Mouse (Mus musculus) adrenal gland, adult 8-10 months (tissue): ENCODE measurements at regions not wholly inside any gene's neighbourhood (a gene's known extent, or its start where the extent isn't known, plus 50 kb on each side); places are given as distances from the start of the nearest gene placed in this dataset.

Source experiments
- DNase-seq: peaks from one replicate; pipeline ENCODE4 v3.0.0; 2022

DNA sequence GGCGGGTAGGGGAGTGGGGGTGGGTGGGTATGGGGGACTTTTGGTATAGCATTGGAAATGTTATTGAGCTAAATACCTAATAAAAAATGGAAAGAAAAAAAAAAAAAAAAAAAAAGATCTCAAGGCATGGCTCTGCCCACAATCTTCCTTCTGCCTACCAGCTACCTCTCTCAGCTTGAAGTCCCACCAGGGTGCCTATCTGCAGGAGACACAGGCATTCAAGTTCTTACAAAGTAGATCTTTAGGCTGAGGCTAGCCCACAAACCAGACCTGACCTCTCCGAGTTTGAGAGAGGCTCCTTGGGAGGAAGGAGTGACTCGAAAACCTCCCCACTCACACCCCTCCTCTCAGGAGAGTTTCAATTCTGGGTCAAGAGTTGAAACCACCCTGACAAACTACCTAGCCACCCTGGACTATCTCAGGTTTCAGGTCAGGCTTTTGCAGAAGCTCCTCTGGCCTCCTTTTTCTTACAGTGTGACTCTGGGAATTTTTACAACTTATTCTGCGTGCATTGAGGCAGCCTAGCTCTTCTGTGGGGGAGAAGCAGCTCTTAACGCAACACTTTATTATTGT, 187.6 kb upstream of the Cxcr4 start:
- DNase-seq, result no peak

DNA sequence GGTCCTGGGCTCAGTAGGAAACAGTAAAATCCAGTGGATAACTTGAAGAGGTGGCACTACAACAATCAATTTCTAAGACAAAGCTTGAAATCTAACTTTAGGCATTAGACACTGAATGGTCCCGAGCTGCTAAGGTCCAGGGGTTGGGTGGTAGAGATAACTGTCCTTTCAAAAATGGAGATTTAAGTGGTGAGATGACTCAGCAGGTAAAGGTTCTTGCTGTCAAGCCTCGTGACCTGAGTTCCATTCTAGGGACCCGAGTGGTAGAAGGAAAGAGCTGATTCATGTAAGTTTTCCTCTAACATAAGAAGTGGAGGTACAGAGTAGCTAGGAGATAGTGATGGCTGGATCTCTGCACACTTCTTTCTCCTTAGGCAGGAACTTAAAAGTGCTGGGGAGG, 180.3 kb upstream of the Cxcr4 start:
- no peak for DNase-seq

DNA sequence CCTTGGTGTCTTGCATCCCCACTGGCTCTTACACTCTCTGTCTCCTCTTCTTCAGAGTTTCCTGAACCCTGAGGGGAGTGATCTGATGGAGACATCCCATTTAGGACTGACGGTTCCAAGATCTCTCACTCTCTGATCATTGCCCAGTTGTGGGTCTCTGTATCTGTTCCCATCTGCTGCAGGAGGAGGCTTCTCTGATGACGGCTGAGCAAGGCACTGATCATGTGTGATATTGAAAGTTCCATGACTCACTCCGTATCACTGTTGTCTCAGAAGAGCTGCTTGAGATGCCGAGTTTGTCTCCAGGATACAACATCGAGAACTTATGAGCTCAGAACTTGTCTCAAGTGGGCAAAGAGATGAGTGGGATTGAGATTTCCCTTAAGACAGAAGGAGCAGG, 178.7 kb upstream of the Cxcr4 start:
- no peak for DNase-seq

DNA sequence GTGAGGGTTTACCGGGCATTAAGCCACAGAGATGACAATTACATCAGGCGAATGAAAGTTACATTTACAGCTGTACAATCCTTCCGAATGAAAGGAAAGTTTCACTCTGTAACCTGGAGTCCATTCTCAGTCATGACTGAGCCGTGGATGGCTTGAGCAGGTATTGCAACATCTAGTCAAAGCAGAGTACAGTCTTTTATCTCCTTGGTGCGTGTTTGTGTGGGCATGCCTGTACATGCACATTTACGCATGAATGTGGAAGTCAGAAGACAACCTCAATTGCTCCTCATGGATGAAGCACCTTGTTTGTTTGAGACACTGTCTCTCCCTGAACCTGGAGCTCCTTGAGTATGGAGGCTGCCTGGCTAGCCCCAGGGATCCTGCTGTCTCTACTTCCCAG, 175.9 kb upstream of the Cxcr4 start:
- no peak for DNase-seq

DNA sequence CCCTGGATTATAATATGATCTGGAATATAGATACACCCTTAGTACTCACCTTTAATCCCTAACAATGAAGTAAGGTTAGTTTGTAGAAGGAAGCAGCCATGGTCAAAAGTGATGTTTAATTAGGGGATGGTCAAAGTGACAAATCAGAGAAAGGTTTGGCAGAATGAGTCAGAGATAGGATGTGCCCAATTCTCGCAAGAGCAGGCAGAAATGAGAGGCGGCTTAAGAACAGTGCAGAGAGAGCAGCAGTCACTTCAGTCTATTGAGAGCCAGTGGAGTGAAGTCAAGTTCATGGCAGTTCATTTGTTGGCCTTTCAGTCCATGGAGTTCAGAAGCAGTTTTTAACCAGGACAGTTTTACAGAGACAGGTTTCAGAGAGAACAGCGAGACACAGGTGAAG, 175.3 kb upstream of the Cxcr4 start:
- no peak for DNase-seq

DNA sequence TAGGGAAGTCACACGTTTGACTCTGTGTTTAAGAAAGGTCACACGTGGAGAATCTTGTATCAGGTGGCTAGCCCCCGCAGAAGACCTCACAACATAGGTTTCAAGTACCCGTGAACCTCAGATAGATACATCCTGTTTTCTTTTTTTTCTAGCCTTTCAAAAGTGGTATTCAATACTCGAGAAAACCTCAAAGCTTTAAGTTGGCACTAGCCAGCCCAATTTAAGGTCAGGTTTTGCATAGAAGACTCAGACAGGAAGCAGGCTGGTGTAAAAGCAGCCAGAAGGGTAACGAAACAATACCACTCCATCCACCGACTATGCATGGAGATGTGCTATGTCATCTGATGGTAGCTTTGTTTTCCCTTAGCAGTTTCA, 174.8 kb upstream of the Cxcr4 start:
- no peak for DNase-seq

DNA sequence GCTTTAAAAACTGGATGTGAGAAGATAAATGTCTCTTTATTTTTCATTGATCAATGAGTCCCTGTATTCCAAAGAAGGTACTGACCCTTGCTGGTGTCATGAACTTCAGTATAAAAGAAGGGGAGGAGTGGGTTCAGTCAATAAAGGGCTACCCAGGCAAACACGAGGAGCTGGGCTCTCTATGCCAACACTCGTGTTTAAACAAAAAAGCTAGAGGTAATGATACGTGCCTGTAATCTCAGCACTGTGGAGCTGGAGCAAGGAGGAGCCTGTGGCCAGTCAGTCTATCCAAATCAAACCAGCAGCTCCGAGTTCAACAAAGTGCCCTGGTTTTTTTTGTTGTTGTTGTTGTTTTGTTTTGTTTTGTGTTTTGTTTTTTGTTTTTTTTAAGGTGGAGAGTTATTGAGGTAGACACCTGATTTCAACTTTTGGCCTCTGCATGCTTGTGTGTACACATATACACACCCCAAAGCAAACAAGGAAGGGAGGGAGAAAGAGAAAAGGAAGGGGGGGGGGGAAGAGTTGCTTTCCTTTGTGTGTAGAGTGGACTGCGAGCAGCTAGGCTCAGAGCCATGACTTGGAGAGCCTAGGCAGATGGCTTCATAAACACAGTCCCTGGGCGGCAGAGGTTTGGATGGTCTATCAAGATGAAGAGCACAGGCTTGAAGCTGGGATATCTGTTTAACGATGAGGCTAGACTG, 174.2 kb upstream of the Cxcr4 start:
- DNase-seq, result no peak

DNA sequence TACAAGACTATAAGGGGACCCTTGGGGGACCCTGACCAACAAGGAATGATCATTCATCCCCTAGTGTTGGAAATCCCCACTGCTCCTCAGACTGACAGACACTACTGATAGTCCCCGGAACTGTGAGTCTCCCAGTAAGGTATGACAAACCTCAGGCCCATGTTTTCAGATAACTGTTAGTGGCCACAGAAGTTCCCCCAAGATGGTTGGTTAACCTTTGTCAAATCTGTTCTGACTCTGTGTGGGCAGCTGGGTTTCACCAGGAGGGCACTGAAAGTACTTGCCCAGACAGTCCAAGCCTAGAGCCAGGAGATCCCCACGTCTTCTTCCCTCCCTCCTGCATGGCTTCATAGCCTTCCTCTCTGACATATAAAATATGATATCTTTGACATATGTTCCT, 173.5 kb upstream of the Cxcr4 start:
- DNase-seq, result no peak

DNA sequence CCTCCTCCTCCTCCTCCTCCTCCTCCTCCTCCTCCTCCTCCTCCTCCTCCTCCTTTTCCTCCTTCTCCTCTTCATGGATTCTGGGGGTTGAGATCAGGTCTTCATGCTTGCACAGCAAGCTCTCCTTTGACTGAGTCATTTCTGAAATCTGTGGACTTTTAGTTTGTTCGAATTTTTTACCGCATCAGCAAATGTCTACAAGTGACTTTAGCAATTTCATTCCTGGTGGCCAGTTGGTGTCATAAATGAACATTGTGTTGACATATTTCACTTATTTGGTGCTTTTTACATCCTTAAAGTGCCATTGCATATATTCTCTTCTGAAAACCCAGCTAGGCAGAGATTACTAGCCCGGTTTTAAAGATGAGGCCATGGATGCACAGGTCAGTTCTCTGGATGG, 173.0 kb upstream of the Cxcr4 start:
- no peak for DNase-seq

DNA sequence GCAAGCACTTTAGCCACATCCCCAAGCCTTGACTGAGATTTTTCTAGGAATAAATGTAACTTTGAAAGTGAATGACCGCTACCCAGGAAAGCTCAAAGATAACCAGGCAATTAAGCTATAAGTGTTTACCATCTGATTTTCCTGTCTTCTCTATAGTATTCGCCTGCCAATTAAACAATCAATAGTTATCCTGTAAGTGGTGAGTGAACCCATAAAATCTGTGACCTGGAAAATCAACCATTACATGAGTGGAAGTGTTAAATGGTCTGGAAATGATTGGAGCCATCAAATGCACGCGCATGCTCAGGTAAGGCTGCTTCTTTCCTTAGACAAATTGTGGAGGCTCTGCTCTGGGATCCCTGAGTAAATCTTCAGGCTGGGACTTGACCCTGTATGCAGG, 170.8 kb upstream of the Cxcr4 start:
- DNase-seq, result no peak

DNA sequence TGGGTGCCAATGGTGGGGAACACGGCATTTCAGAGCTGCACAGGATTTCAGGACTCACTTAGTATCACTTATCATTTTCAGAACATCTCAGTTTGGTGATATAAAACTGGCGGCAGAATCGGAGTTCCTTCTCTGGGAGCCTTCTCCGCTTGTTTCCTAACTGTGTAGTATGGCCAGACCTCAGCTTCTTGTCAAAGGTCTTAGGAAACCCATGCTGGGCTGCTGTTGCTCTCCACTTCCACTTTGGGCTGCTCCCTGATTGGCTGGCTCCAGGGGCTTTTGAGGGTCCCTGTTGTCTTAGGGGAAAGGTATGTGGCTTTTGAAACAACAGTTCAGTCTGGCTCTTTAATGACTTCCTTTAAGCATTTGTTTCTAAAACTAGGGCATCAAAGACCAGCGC, 170.0 kb upstream of the Cxcr4 start:
- DNase-seq, result no peak

DNA sequence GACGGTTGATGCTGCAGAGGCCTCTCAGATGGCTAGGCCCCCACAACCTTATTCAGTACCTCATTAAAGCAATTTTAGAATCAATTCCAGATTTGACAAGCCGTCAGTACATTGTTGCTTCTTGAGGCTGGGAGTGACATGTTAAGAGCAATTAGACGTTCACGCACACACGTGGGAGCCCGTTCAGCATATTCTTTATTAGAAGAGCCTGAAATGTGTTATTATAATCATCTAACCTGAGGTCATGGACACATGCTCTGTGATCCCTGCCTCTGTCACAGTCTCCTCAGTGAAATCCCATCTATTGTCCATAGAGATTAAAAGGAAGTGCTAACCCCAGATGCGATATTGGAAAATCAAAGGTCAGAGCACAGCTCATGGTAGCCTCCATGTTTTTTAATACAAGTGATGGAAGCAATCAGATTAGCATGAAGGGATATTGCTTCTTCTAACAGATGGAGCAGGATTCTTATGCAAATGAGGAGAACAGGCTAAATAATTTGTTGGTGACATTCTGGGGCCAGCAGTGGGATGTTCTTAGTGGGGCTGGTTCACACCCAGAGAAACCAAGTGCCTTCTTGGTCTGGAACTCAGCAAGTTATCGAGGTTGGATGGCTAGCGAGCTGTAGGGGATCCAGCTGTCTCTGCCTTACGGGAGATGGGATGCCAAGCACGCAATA, 166.8 kb upstream of the Cxcr4 start:
- no peak for DNase-seq

DNA sequence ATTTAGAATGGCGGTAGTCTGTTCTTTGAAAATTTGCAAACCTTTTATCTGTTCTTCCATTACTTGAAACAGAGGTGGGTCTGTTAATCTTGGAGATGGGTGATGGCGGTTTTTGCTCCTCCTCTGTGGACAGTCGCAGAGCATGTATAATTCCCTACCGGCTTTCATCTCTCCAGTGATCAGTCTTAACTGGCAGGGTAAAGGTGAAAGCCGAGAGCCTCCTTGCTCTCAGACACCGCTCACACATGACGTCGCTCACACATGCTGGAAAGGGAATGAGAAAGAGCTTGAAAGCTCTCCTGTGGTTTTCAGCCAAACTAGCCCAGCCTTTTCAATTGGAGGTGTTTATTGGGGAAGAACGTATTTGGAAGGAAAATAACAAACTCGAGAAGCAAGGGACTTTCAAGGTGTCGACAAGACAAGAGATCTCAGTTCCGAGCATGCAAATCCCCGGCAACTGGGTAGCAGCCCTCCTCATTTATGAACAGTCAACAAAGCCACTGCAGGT, 166.3 kb upstream of the Cxcr4 start:
- no peak for DNase-seq

DNA sequence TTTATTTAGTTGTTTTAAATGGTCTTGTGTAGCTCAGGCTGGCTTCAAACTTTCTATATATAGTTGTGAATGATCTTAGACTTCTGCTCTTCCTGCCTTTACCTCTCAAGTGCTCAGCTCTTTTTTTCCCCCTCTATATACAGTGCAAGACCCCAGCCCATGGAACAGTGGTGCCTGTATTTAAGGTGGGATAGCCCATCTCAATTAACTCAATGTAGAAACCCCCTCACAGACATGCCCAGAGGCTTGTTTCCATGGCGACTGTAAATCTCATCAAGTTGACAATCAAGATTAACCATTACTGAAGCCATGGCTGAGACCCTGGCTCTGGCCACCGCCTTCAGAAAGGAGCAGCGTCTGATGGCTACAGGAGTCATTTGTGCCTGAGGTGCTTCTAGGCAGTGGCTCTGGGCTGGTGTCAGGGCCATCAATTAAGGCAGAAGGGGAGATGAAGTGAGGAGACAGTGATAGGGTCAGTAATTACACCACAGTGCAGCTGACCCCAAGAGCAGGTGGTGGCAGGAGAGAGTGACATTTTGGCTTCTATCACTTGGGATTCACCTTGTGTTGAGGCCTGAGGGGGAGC, 161.4 kb upstream of the Cxcr4 start:
- no peak for DNase-seq

DNA sequence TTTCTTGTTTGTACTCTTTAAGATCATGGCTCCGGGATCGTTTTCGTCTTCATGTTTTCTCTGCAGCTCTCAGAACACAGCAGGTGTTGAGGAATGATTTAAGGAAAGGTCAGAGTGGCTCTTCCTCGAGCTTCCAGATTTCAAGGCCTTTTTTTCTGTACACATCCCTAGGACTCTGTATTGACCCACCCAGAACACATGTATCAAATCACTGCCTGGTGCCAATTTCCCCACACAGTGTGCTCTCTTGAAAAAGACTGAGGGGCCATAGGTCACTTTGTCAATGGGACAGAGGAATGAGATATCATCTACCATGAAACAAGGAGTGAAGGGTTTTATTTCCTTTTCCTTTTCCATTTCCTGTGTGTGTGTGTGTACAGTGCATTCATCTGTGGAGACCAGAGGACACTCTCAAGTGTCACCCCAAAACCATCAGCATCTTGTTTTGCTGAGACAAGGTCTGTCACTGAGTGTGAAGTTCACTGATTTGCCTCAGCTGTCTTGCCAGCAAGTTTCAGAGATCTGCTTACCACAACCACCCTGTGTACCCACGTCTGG, 157.4 kb upstream of the Cxcr4 start:
- no peak for DNase-seq

DNA sequence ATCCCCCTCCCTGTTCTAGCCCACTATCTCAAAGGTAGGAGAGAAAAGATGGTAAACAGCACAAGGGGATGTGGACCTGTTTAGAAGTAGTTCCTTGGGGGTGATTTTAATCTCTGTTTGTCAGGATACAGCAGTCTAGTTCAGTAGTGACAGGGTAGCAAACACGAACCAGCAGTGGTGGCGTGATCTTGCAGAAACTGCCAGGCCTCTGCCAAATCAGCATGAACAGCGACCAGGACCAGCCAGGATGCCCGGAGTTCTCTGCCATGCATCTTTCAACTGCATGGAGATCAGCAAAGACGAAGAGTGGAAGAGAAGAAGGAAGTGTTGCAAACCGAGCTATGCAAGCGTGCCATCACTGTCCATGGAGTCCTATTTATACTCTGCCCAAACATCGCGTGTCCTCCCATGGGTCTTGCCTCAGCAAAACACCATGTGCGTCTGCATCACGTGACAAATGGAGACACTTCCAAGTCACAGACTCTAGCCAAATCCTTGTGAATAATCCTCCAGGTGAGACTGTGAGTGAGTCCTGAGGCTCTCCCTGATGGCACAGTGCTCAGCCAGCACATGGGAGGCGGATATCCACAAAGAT, 155.2 kb upstream of the Cxcr4 start:
- no peak for DNase-seq

DNA sequence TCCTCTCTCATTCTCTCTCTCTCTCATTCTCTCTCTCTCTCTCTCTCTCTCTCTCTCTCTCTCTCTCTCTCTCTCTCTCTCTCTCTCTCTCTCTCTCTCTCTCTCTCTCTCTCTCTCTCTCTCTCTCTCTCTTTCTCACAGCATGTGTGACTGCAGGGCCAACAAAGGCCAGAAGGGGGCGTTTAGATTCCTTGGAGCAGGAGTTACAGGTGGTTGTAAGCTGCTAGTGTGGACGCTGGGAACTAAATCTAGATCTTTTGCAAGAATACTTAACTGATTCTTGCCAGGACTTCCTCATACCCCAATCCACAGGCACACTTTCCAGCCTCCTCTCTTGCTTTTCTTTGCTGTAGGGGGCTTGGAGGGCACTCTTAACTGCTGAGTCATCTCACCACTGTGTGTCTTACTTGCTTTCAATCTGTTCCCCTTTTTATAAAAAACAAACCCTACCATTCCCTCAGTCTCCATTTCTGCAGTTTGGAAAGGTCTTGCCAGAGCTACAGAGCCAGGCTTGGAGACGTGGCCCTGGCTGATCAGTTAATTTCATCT, 154.4 kb upstream of the Cxcr4 start:
- no peak for DNase-seq

DNA sequence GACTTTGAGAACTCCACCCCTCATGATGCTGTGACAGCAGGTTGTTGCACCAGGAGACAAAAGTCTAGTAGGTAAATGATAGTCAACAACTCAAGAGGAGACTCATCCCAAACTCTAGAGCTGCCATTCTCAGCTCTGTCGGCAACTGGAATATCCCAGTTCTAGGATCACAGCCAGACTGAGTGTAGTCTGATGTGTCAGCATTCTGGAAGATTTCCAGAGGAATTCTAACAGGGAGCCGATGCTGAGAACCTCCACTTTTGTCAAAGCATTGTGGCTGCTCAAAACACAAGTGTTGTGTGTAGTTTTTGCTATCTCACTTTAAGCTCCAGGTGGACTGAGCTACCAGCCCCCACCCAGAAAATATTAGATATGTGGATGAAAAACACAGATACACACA, 148.5 kb upstream of the Cxcr4 start:
- peak; percentile 12 for DNase-seq

DNA sequence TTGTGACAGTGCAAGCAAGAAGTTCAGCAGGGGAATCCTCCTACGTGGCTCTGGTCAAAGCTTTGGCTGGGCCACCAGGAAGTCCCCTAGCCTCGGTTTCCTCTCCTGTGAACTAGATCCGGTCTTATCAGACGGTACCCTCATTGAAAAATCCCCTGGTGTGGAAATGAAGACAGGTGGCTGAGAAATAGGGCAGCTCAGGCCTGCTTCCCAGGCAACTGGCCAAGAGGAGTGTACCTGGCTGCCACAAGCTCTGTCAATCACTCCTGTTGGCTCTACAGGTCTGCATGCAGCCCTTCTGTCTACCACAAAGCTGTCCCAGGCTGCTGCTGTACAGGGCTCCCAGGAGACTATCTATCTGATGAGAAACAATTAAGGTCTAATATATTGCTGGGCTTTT, 146.1 kb upstream of the Cxcr4 start:
- no peak for DNase-seq

DNA sequence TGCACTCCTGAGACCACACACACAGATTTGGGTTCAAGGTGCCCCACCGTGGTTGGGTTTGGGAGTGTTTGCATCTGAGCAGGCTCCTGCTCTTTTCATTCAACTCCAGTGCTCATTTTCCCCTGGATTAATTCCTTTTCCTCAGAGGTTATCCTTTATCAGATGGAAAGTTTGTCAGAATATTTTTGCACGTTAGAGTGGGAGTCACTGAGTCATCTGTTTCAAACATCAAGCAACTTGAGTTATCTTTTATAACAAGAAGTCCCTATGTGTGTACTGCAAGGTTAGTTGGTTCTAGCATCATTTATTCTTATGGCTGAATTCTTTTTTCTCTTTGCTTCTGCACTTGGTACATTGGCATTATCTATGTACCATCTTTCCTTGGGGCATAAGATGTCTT, 142.8 kb upstream of the Cxcr4 start:
- DNase-seq, result no peak

DNA sequence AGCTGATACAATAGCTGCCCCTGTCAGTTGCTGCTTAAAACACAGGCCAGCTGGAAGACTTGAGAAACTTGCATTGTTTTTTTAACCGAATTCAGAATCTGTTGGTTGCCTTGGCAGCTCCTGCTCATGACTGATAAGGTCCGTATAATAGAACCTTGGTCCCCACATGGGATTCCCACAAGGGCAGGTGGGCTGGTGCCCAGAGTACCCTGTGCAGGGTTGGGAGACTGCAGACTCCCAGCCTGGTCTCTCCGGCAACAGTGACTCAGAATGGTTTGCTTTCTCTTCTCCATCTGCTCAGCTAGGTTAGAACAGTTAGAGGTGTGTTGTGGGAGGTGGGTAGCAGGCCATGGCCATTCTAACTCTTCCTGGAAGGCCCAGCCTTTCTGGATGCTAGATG, 139.4 kb upstream of the Cxcr4 start:
- DNase-seq, result no peak

DNA sequence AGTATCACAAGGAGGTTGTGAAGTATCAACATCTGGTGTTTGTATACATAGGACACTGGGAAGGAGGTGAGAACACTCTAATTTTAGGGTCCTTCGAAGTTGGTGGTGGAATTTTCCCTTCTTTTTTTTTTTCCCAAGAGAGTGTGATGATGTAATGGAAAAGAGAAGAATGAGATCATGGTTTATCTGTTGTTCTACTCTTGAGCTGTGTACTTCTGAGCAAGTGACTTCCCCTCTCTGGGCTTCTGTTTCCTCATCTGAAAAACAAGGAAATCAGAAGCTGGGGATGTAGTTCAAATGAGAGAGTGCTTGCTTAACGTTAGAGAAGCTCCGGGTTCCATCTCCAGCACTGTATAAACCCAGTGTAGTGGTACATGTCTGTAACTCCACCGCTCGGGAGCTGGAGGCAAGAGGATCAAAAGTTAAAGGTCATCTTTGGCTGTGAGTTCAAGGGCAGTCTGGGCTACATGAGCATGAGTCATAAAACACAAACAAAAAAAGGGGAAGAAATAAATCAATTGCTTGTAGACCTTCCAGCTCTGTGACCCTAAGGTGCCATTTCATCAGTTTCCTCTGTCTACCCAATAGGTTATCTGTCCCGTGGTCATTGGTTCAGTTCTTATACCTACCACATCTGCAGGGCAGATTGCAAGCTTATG, 132.5 kb upstream of the Cxcr4 start:
- DNase-seq, result no peak
